Mouse (Mus musculus): ENCODE results near the gene Tfrc. TPM values are rescaled to one million over a fixed set of nuclear protein-coding genes. Genes with fewer than 3 reads are reported as not detected.

The Tfrc gene
- polyA plus RNA-seq, 1 experiment from 2014 or later, result 59.2 TPM

DNA sequence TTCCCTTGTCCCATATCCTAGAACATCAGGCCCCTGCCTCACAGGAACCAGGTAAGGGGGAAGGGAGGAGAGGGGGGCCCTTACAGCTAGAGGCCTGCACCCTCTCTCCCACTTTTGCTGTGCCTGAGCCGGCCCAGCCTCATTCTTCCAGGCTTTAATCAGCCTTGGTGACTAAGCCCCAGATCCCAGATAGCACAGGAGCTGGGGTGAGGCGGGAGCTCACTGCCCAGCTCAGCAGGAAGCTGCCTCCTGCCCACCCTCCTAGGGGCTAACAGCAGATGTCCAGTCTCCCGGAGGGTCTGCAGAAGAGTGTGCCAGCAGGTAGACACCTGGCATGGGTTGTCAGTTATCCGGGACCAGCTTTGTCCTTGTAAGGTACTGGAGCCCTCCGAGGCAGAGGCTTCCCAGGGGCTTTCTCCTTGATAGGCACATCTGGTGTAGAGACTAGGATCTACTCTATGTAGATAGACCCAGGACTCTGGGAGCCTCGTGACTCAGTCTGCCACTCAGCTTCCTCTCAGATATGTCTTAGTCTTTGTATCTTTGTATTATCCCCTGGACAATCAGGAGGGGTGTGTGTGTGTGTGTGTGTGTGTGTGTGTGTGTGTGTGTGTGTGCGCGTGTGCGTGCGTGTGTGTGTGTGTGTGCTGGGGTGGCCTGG is 68.5 kb downstream of the Tfrc start:
- ATAC-seq (ENCODE audit: low FRiP score), result no peak
- Histone ChIP-seq H3K4me3 (replicated peaks) (no peak overlapping the region), H3K27me3 (no peaks in the 10 kb centered on the region), H3K36me3 (replicated peaks) (peaks cover 85% of the 10 kb centered on the region), H3K4me2 (no peak overlapping the region), H3K9ac (no peak overlapping the region; the same call in 1 of the 2 replicates), H3K27ac (no peak overlapping the region), H3K9me3 (no peaks in the 10 kb centered on the region), H3K4me1 (no peaks in the 10 kb centered on the region)
- WGBS, result 71% methylated on average over 10 of the region's 10 CpGs

DNA sequence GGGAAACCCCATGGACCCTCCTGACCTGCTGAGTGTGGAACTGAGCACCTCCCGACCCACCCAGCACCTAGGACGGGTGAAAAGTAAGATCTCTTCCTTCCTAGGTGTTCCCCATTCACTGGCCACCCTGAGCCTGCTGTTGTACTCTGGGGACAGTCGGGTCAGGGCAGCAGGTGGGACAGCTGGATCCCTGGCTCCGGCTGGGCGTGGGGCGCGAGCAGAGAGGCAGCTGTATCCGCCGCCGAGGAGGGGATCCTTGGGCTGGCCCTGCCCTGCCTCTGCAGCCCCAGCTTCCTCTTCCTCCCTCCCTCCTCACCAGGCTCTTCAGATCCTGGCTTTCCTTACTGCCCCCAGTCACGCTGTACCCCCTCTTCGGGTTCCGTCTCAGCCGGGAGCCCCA is 69.2 kb downstream of the Tfrc start:
- Histone ChIP-seq H3K36me3 (replicated peaks) (peaks cover 82% of the 10 kb centered on the region), H3K9ac (no peak overlapping the region), H3K4me1 (no peaks in the 10 kb centered on the region), H3K4me2 (no peak overlapping the region), H3K27me3 (no peaks in the 10 kb centered on the region), H3K4me3 (replicated peaks) (no peak overlapping the region), H3K27ac (no peak overlapping the region), H3K9me3 (no peaks in the 10 kb centered on the region)
- WGBS, result 84% methylated on average over 14 of the region's 14 CpGs
- no peak for ATAC-seq (ENCODE audit: low FRiP score)

DNA sequence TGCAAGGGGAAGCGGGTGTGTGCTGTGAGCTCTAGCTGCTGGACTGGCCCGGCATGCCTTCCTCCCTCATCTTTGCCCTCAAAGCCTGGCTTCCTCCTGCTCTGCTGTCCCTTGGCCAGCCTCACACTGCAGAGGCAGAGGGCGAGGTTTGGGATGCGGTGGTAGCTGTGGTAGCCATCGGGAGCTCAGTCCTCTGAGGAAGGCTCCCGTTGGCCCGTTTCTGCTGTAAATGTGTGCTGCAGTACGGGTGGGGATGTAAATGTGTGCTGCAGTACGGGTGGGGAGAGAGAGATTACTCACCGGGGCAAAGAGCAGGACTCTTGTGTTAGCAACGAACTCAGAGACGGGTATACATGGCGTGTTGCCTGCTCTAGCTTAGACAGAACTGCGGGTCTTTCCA is 70.1 kb downstream of the Tfrc start:
- Histone ChIP-seq H3K27me3 (no peaks in the 10 kb centered on the region), H3K4me1 (no peaks in the 10 kb centered on the region), H3K27ac (no peak overlapping the region), H3K9ac (no peak overlapping the region), H3K4me2 (no peak overlapping the region), H3K36me3 (replicated peaks) (peaks cover 80% of the 10 kb centered on the region), H3K4me3 (replicated peaks) (no peak overlapping the region), H3K9me3 (no peaks in the 10 kb centered on the region)
- no peak for ATAC-seq (ENCODE audit: low FRiP score)
- 90% methylated on average over 14 of the region's 14 CpGs for WGBS

DNA sequence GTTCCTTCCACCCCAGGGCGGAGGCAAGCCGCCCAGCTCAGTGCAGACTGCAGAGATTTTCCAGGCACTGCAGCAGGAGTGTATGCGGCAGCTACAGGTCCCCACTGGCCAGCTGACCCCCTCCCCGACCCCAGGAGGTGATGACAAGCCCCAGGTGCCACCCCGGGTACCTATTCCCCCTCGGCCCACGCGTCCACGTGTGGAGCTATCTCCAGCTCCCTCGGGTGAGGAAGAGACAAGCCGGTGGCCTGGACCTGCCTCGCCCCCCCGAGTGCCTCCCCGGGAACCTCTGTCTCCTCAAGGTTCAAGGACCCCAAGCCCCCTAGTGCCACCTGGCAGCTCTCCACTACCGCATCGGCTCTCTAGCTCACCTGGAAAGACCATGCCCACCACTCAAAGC is 71.3 kb downstream of the Tfrc start:
- Histone ChIP-seq H3K27ac (no peak overlapping the region), H3K4me2 (no peak overlapping the region), H3K4me1 (no peaks in the 10 kb centered on the region), H3K4me3 (replicated peaks) (no peak overlapping the region), H3K36me3 (replicated peaks) (peaks cover 70% of the 10 kb centered on the region), H3K9ac (no peak overlapping the region), H3K27me3 (no peaks in the 10 kb centered on the region), H3K9me3 (no peaks in the 10 kb centered on the region)
- 94% methylated on average over 16 of the region's 16 CpGs for WGBS
- no peak for ATAC-seq (ENCODE audit: low FRiP score)

DNA sequence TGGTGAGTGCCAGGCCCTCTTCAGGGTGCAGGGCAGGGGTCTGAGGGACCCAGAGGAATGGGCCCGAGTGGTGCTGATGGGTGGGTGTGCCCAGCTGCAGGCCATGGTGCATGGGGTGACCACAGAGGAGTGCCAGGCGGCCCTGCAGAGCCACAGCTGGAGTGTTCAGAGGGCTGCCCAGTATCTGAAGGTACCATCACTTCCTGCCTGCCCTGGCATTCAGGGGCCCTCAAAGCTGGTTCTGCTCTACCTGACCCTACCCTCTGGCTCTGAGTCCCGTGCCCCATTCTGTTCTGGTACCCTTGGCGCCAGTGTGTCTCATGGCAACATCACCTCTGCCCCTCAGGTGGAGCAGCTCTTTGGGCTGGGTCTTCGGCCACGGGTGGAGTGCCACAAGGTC is 72.1 kb downstream of the Tfrc start:
- H3K4me1 ChIP-seq, result no peaks in the 10 kb centered on the region
- no peak overlapping the region for H3K4me2 ChIP-seq
- H3K9me3 ChIP-seq, result no peaks in the 10 kb centered on the region
- no peak overlapping the region for H3K27ac ChIP-seq
- no peak overlapping the region for H3K9ac ChIP-seq
- H3K4me3 ChIP-seq (replicated peaks), result no peak overlapping the region
- H3K27me3 ChIP-seq, result no peaks in the 10 kb centered on the region
- peaks cover 61% of the 10 kb centered on the region for H3K36me3 ChIP-seq (replicated peaks)
- ATAC-seq (ENCODE audit: low FRiP score), result no peak
- 91% methylated on average over 6 of the region's 6 CpGs for WGBS

DNA sequence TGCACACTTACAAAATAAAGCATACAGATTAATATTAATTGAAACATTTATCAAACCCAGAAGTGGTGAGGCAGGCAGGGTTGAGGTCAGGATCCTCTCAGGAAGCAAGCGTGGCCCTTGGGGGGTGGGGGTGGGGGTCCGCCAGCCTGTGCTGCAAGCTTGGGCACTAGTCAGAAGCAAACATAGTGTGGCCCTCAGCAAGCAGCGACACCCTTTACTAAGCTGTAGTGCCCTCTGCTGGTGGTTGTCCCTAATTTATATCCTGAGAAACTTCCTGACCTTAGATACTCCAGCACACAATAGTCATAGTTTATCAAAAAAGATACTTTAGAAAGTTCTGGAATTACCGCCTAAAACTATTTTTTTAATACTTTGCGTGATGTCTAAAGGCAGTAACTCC is 73.5 kb downstream of the Tfrc start:
- no peak overlapping the region for H3K27ac ChIP-seq
- no peaks in the 10 kb centered on the region for H3K4me1 ChIP-seq
- peaks cover 47% of the 10 kb centered on the region for H3K36me3 ChIP-seq (replicated peaks)
- no peak for ATAC-seq (ENCODE audit: low FRiP score)
- H3K4me2 ChIP-seq, result no peak overlapping the region
- no peak overlapping the region for H3K4me3 ChIP-seq (replicated peaks)
- 38% methylated on average over 5 of the region's 5 CpGs for WGBS
- no peaks in the 10 kb centered on the region for H3K27me3 ChIP-seq
- no peak overlapping the region for H3K9ac ChIP-seq
- no peaks in the 10 kb centered on the region for H3K9me3 ChIP-seq

Other genes with a start within 250 kb of the Tfrc start
- gene Tm4sf19, start 208.4 kb upstream of the Tfrc start, polyA plus RNA-seq (2016; fragmentation: Nextera tagmentation; extraction: Ambion mirVana), result not detected in 2 replicates
- 31.8 and 34.6 TPM in 2 replicates for gene Tctex1d2, start 189.2 kb upstream of the Tfrc start, polyA plus RNA-seq (2016; fragmentation: Nextera tagmentation; extraction: Ambion mirVana)
- gene Pcyt1a, start 178.0 kb upstream of the Tfrc start, polyA plus RNA-seq (2016; fragmentation: Nextera tagmentation; extraction: Ambion mirVana), result 42.7 and 45.6 TPM in 2 replicates
- gene Slc51a, start 121.0 kb upstream of the Tfrc start, polyA plus RNA-seq (2016; fragmentation: Nextera tagmentation; extraction: Ambion mirVana), result 0.27 and 0.40 TPM in 2 replicates
- not detected in 2 replicates for gene Zdhhc19, start 112.7 kb upstream of the Tfrc start, polyA plus RNA-seq (2016; fragmentation: Nextera tagmentation; extraction: Ambion mirVana)
- gene Tnk2, start 35.0 kb downstream of the Tfrc start, polyA plus RNA-seq (2016; fragmentation: Nextera tagmentation; extraction: Ambion mirVana), result 13.9 and 14.2 TPM in 2 replicates
- 0.19 and 0.28 TPM in 2 replicates for gene Muc4, start 127.0 kb downstream of the Tfrc start, polyA plus RNA-seq (2016; fragmentation: Nextera tagmentation; extraction: Ambion mirVana)
- not detected in 2 replicates for gene Muc20, start 188.5 kb downstream of the Tfrc start, polyA plus RNA-seq (2016; fragmentation: Nextera tagmentation; extraction: Ambion mirVana)
- gene Smbd1, start 201.6 kb downstream of the Tfrc start, polyA plus RNA-seq (2016; fragmentation: Nextera tagmentation; extraction: Ambion mirVana), result not detected in 2 replicates